Mouse (Mus musculus): ENCODE results near the gene Fam71d.

The Fam71d gene

DNA sequence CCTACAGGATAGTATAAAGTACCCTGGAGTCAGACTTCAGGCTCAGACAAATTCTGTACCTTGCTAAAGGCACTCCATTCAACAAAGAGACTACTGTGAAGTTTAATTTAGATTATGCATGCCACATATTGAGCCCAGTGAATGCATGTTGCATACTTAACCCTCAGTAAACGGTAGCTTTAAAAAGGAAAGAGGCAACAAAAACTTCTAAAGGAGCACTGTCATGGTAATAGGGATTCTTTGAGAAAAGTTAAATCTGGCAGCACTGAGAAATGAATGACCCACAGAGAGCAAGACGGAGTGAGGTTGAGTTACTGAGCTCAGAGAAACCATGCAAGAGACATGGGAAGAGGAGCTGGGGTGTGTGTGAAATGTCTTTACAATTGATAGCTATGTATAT, 86.6 kb downstream of the Fam71d start:
- no peak for DNase-seq

DNA sequence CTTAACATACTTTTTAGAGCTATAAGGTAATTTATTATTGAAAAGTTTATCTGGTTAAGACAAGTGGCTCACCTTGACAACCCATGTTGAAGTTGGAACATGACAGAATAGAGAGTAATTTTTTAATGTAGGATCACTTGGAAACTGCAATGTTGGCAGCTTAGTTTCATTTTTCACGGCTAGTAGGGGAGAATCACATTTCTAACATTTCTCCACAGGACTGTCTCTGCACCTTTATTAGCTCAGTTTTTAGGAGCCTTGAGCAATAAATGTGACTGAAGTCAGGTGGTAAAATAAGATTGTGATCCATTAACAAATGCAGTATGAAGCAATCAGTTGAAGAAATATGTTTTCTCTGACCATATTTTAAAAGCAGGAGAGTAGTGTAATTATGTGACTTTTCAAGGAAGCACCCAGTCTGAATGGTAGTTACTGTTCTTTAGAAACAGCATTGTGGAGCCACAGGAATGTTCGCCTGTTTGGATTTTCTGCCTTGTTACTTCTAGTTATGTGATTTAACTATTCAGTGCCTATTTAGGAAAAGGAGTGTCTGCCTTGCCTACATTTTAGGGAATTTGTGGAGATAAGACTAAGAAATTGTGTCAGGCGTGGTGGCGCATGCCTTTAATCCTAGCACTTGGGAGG, 87.2 kb downstream of the Fam71d start:
- DNase-seq = no peak
